In the genomic region with DNA sequence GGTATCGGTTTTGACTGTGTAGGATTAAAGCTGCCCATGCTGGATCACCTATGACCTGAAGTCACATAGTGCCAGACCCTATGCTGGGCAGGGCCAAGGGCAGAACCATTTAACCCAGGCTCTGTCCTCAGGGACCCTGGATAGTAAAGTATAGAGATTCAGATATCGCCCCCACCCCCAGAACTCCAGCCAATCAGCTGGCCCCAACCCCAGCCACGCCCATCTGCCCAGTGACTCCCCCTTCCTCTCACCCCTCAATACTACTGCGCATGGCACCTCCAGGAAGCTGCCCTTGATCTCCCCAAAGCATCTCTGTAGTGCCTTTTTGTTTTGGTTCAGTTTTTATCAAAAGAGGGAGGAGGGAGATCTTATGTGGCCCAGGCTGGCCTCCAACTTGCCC, we compare ENCODE assay signal across 14 mouse cellular contexts. TPM values are rescaled to one million over a fixed set of nuclear protein-coding genes. Genes with fewer than 3 reads are reported as not detected.
DNase-seq lines count a peak whose midpoint lies in the region; ATAC-seq and TF ChIP-seq lines count a peak whose summit lies in the region.
"Had no signal": no experiment of that assay in that cellular context is flagged by ENCODE, and none has a peak within 500 bp of the region (broad histone marks: within the 10 kb centered on the region; RNA-seq: fewer than 3 reads in every experiment).

No protein-coding gene starts in this region.

- H3K4me1 ChIP-seq in forebrain, embryonic 10.5 days: peaks cover 68% of the 10 kb centered on the region
- no peaks in the 10 kb centered on the region; the same call in 1 of the 2 replicates for H3K4me1 ChIP-seq in forebrain, postnatal 0 days (ENCODE audit: insufficient read depth)
- H3K4me1 ChIP-seq in lung, embryonic 15.5 days: peaks cover 64% of the 10 kb centered on the region
- peaks cover 13% of the 10 kb centered on the region for H3K4me1 ChIP-seq in lung, adult 2 months (ENCODE audit: control insufficient read depth, insufficient read depth, low read length)
- H3K4me1 ChIP-seq in embryonic facial prominence, embryonic 15.5 days: peaks cover 63% of the 10 kb centered on the region
- peaks cover 36% of the 10 kb centered on the region for H3K4me1 ChIP-seq in neural tube, embryonic 15.5 days

- ATAC-seq in forebrain, postnatal 0 days: no peak
- ATAC-seq in lung, embryonic 15.5 days (ENCODE audit: borderline replicate concordance, extremely low read depth, low FRiP score, low TSS enrichment): no peak
- ATAC-seq in embryonic facial prominence, embryonic 15.5 days (ENCODE audit: insufficient number of reproducible peaks, low FRiP score, low TSS enrichment, low read depth): no peak
- ATAC-seq in neural tube, embryonic 15.5 days (ENCODE audit: low FRiP score): no peak
- ATAC-seq: inflammation-experienced regulatory T-cells, adult 6 months had no signal

- no peak overlapping the region for H3K9ac ChIP-seq in forebrain, postnatal 0 days
- no peak overlapping the region for H3K9ac ChIP-seq in lung, embryonic 15.5 days
- no peak overlapping the region for H3K9ac ChIP-seq in embryonic facial prominence, embryonic 15.5 days
- no peak overlapping the region for H3K9ac ChIP-seq in neural tube, embryonic 15.5 days (replicated peaks)
- H3K9ac ChIP-seq: heart, embryonic 13.5 days had no signal

- H3K36me3 ChIP-seq in forebrain, embryonic 10.5 days (replicated peaks): no peaks in the 10 kb centered on the region
- no peaks in the 10 kb centered on the region for H3K36me3 ChIP-seq in forebrain, postnatal 0 days (ENCODE audit: insufficient read depth)
- H3K36me3 ChIP-seq in lung, embryonic 15.5 days: no peaks in the 10 kb centered on the region
- H3K36me3 ChIP-seq in embryonic facial prominence, embryonic 15.5 days: no peaks in the 10 kb centered on the region
- no peaks in the 10 kb centered on the region for H3K36me3 ChIP-seq in neural tube, embryonic 15.5 days
- H3K36me3 ChIP-seq: heart, embryonic 13.5 days had no signal

- peak overlapping the region; percentile 82 for H3K27ac ChIP-seq in forebrain, embryonic 10.5 days
- no peak overlapping the region for H3K27ac ChIP-seq in forebrain, postnatal 0 days (ENCODE audit: low read depth, low read length)
- H3K27ac ChIP-seq in lung, embryonic 15.5 days: 0 out of 2 replicates have a peak overlapping the region, but pooled peaks have one; percentile 13
- peak overlapping the region; percentile 79 for H3K27ac ChIP-seq in embryonic facial prominence, embryonic 15.5 days (replicated peaks)
- 0 out of 2 replicates have a peak overlapping the region, but pooled peaks have one; percentile 28 for H3K27ac ChIP-seq in neural tube, embryonic 15.5 days (replicated peaks)
- H3K27ac ChIP-seq: heart, embryonic 13.5 days had no signal

- WGBS in forebrain, embryonic 10.5 days: 18% methylated on average over 4 of the region's 4 CpGs
- 35% methylated on average over 4 of the region's 4 CpGs for WGBS in forebrain, postnatal 0 days
- 54% methylated on average over 4 of the region's 4 CpGs for WGBS in lung, embryonic 15.5 days
- 69% methylated on average over 4 of the region's 4 CpGs for WGBS in lung, adult 2 months
- WGBS in embryonic facial prominence, embryonic 15.5 days: 30% methylated on average over 4 of the region's 4 CpGs
- WGBS in neural tube, embryonic 15.5 days: 13% methylated on average over 4 of the region's 4 CpGs

- H3K9me3 ChIP-seq in forebrain, embryonic 10.5 days: no peaks in the 10 kb centered on the region
- H3K9me3 ChIP-seq in forebrain, postnatal 0 days (ENCODE audit: low read length): no peaks in the 10 kb centered on the region
- H3K9me3 ChIP-seq in lung, embryonic 15.5 days: no peaks in the 10 kb centered on the region
- H3K9me3 ChIP-seq in embryonic facial prominence, embryonic 15.5 days (replicated peaks): no peaks in the 10 kb centered on the region
- H3K9me3 ChIP-seq in neural tube, embryonic 15.5 days (replicated peaks): no peaks in the 10 kb centered on the region
- H3K9me3 ChIP-seq: heart, embryonic 13.5 days had no signal

- TF ChIP-seq CTCF in forebrain, postnatal 0 days (IDR thresholded peaks at IDR 0.05; ENCODE audit: low read depth): no peak
- no peak for TF ChIP-seq CTCF in lung, adult 2 months (IDR thresholded peaks at IDR 0.05; ENCODE audit: insufficient read depth, low read length)

- H3K27me3 ChIP-seq in forebrain, embryonic 10.5 days (ENCODE audit: poor library complexity, severe bottlenecking): peaks cover 67% of the 10 kb centered on the region
- H3K27me3 ChIP-seq in forebrain, postnatal 0 days (ENCODE audit: insufficient read depth, low read length): peaks cover 16% of the 10 kb centered on the region
- H3K27me3 ChIP-seq in lung, embryonic 15.5 days: peaks cover 16% of the 10 kb centered on the region
- peaks cover 6% of the 10 kb centered on the region; the same call in 1 of the 2 replicates for H3K27me3 ChIP-seq in embryonic facial prominence, embryonic 15.5 days
- peaks cover 26% of the 10 kb centered on the region for H3K27me3 ChIP-seq in neural tube, embryonic 15.5 days (replicated peaks)

- no peak for DNase-seq in forebrain, embryonic 10.5 days (ENCODE audit: extremely low spot score, low spot score)
- DNase-seq in forebrain, postnatal 0 days: no peak
- no peak for DNase-seq in lung, adult 2 months
- no peak for DNase-seq in layer of hippocampus, adult 18-20 months (ENCODE audit: low spot score in 2 of 2)
- DNase-seq in gastrocnemius, postnatal 25 days: no peak
- DNase-seq: adrenal gland, postnatal 14 days; cerebellum, adult 11 months; layer of hippocampus, adult 9-11 months had no signal

- no peak for TF ChIP-seq POLR2A in lung, adult 2 months (IDR thresholded peaks at IDR 0.05; ENCODE audit: borderline replicate concordance, extremely low read depth, low read depth, low read length)

- H3K4me2 ChIP-seq in forebrain, postnatal 0 days (ENCODE audit: low read depth): no peak overlapping the region
- H3K4me2 ChIP-seq in lung, embryonic 15.5 days: no peak overlapping the region
- H3K4me2 ChIP-seq in embryonic facial prominence, embryonic 15.5 days (replicated peaks): no peak overlapping the region
- no peak overlapping the region for H3K4me2 ChIP-seq in neural tube, embryonic 15.5 days
- H3K4me2 ChIP-seq: heart, embryonic 13.5 days had no signal

- peak overlapping the region; percentile 13; the same call in 1 of the 2 replicates for H3K4me3 ChIP-seq in forebrain, embryonic 10.5 days
- H3K4me3 ChIP-seq in forebrain, postnatal 0 days (ENCODE audit: low read depth, low read length): no peak overlapping the region
- no peak overlapping the region for H3K4me3 ChIP-seq in lung, embryonic 15.5 days
- no peak overlapping the region for H3K4me3 ChIP-seq in lung, adult 2 months (replicated peaks; ENCODE audit: extremely low read depth, low read depth, low read length)
- no peak overlapping the region for H3K4me3 ChIP-seq in embryonic facial prominence, embryonic 15.5 days (replicated peaks)
- no peak overlapping the region for H3K4me3 ChIP-seq in neural tube, embryonic 15.5 days (replicated peaks)
- H3K4me3 ChIP-seq: heart, embryonic 13.5 days had no signal

RNA-seq across cellular contexts. Expression of gene C77080, which starts 18.4 kb away (rescaled TPM):
- 3.3 and 3.9 TPM in 2 replicates for polyA plus RNA-seq in forebrain, embryonic 10.5 days (2016; fragmentation: Nextera tagmentation; extraction: Ambion mirVana)
- 7.8 and 10.6 TPM in 2 replicates for total RNA-seq in forebrain, postnatal 0 days (2014; rRNA removed)
- polyA plus RNA-seq in forebrain, postnatal 0 days (2015; fragmentation: Nextera tagmentation; extraction: Ambion mirVana): 2.7 and 3.5 TPM in 2 replicates
- polyA plus RNA-seq in lung, embryonic 15.5 days (2015; fragmentation: Nextera tagmentation; extraction: Ambion mirVana): 5.2 and 6.8 TPM in 2 replicates
- polyA plus RNA-seq in lung, adult 2 months (2012; rRNA removed): 47.1 and 50.1 TPM in 2 replicates
- 8.9 and 10.0 TPM in 2 replicates for polyA plus RNA-seq in embryonic facial prominence, embryonic 15.5 days (2015; fragmentation: Nextera tagmentation; extraction: Ambion mirVana)
- polyA plus RNA-seq in neural tube, embryonic 15.5 days (2015; fragmentation: Nextera tagmentation; extraction: Ambion mirVana): 6.0 and 6.9 TPM in 2 replicates
- 1 to 10 TPM; 6.4 to 7.5 TPM for total RNA-seq in layer of hippocampus, adult 18-20 months (2021)
- 1 to 10 TPM; 1.3 to 2.0 TPM for total RNA-seq in gastrocnemius, postnatal 25 days (2021)

RNA-seq across cellular contexts. Expression of gene Sync, which starts 44.7 kb away (rescaled TPM):
- 0.41 and 0.50 TPM in 2 replicates for polyA plus RNA-seq in forebrain, embryonic 10.5 days (2016; fragmentation: Nextera tagmentation; extraction: Ambion mirVana)
- total RNA-seq in forebrain, postnatal 0 days (2014; rRNA removed): 0.52 and 0.54 TPM in 2 replicates
- 0.48 and 0.79 TPM in 2 replicates for polyA plus RNA-seq in forebrain, postnatal 0 days (2015; fragmentation: Nextera tagmentation; extraction: Ambion mirVana)
- polyA plus RNA-seq in lung, embryonic 15.5 days (2015; fragmentation: Nextera tagmentation; extraction: Ambion mirVana): 0.54 and 0.71 TPM in 2 replicates
- polyA plus RNA-seq in lung, adult 2 months (2012; rRNA removed): 2.8 TPM in 2 replicates
- 4.9 and 6.9 TPM in 2 replicates for polyA plus RNA-seq in embryonic facial prominence, embryonic 15.5 days (2015; fragmentation: Nextera tagmentation; extraction: Ambion mirVana)
- 2.7 and 2.9 TPM in 2 replicates for polyA plus RNA-seq in neural tube, embryonic 15.5 days (2015; fragmentation: Nextera tagmentation; extraction: Ambion mirVana)
- under 1 TPM; 0.99 TPM for total RNA-seq in layer of hippocampus, adult 18-20 months (2021)
- total RNA-seq in gastrocnemius, postnatal 25 days (2021): 10 to 100 TPM; 40.2 to 44.7 TPM
- total RNA-seq: liver, adult 2 months had no signal

RNA-seq across cellular contexts. Expression of gene Yars, which starts 53.2 kb away (rescaled TPM):
- 109 and 120 TPM in 2 replicates for polyA plus RNA-seq in forebrain, embryonic 10.5 days (2016; fragmentation: Nextera tagmentation; extraction: Ambion mirVana)
- total RNA-seq in forebrain, postnatal 0 days (2014; rRNA removed): 97.7 and 119 TPM in 2 replicates
- 108 and 120 TPM in 2 replicates for polyA plus RNA-seq in forebrain, postnatal 0 days (2015; fragmentation: Nextera tagmentation; extraction: Ambion mirVana)
- 66.4 and 69.8 TPM in 2 replicates for polyA plus RNA-seq in lung, embryonic 15.5 days (2015; fragmentation: Nextera tagmentation; extraction: Ambion mirVana)
- polyA plus RNA-seq in lung, adult 2 months (2012; rRNA removed): 9.0 and 15.4 TPM in 2 replicates
- polyA plus RNA-seq in embryonic facial prominence, embryonic 15.5 days (2015; fragmentation: Nextera tagmentation; extraction: Ambion mirVana): 75.5 and 83.2 TPM in 2 replicates
- 109 and 111 TPM in 2 replicates for polyA plus RNA-seq in neural tube, embryonic 15.5 days (2015; fragmentation: Nextera tagmentation; extraction: Ambion mirVana)
- 10 to 100 TPM; 78.5 to 81.1 TPM for total RNA-seq in layer of hippocampus, adult 18-20 months (2021)
- total RNA-seq in gastrocnemius, postnatal 25 days (2021): 10 to 100 TPM; 31.7 to 34.2 TPM

RNA-seq across cellular contexts. Expression of gene S100pbp, which starts 53.2 kb away (rescaled TPM):
- 29.4 and 29.7 TPM in 2 replicates for polyA plus RNA-seq in forebrain, embryonic 10.5 days (2016; fragmentation: Nextera tagmentation; extraction: Ambion mirVana)
- total RNA-seq in forebrain, postnatal 0 days (2014; rRNA removed): 41.4 and 52.2 TPM in 2 replicates
- polyA plus RNA-seq in forebrain, postnatal 0 days (2015; fragmentation: Nextera tagmentation; extraction: Ambion mirVana): 11.0 and 15.6 TPM in 2 replicates
- polyA plus RNA-seq in lung, embryonic 15.5 days (2015; fragmentation: Nextera tagmentation; extraction: Ambion mirVana): 13.5 and 14.4 TPM in 2 replicates
- polyA plus RNA-seq in lung, adult 2 months (2012; rRNA removed): 8.5 and 10.5 TPM in 2 replicates
- polyA plus RNA-seq in embryonic facial prominence, embryonic 15.5 days (2015; fragmentation: Nextera tagmentation; extraction: Ambion mirVana): 17.8 and 18.5 TPM in 2 replicates
- polyA plus RNA-seq in neural tube, embryonic 15.5 days (2015; fragmentation: Nextera tagmentation; extraction: Ambion mirVana): 16.7 TPM in 2 replicates
- total RNA-seq in layer of hippocampus, adult 18-20 months (2021): 10 to 100 TPM; 32.6 to 35.4 TPM
- 1 to 10 TPM; 3.5 to 4.0 TPM for total RNA-seq in gastrocnemius, postnatal 25 days (2021)
